Mouse (Mus musculus): Measurements from ENCODE around the gene Manbal. TPM values are rescaled to one million over a fixed set of nuclear protein-coding genes. Genes with fewer than 3 reads are reported as not detected.

Gene Manbal
- polyA plus RNA-seq, 2 experiments = 9.1 to 14.6 TPM

GRCm38 (mm10) chr2:157392331-157392730 is 24.9 kb downstream of the Manbal start:
- no peak for ATAC-seq (ENCODE audit: insufficient read depth)
- Histone ChIP-seq H3K4me2 (ENCODE audit: low read depth) (no peak overlapping the region), H3K27me3 (ENCODE audit: control insufficient read depth, insufficient read depth, low read length) (no peaks in the 10 kb centered on the region), H3K27ac (no peak overlapping the region), H3K4me1 (replicated peaks; ENCODE audit: control insufficient read depth in 2 of 2, insufficient read depth in 2 of 2, low read length in 1 of 2) (0 out of 4 replicates have a peak, but pooled peaks cover 0 to 5% of the 10 kb centered on the region in 2 experiments), H3K9ac (replicated peaks) (no peak overlapping the region), H3K9me3 (ENCODE audit: control insufficient read depth, low read length) (no peaks in the 10 kb centered on the region), H3K36me3 (replicated peaks; ENCODE audit: control insufficient read depth, insufficient read depth, low read depth) (no peaks in the 10 kb centered on the region), H3K4me3 (ENCODE audit: insufficient read depth in 1 of 2, low read depth in 2 of 2, low read length in 2 of 2) (no peak overlapping the region)
- TF ChIP-seq CTCF (IDR thresholded peaks at IDR 0.05; ENCODE audit: low read depth) = no peak
- TF ChIP-seq EP300 (IDR thresholded peaks at IDR 0.05; ENCODE audit: low read depth) = no peak
- 73% methylated on average over 2 of the region's 2 CpGs for WGBS (ENCODE audit: insufficient replicate concordance)
- no peak for DNase-seq (ENCODE audit: low read depth in 3 of 3, low spot score in 3 of 3)

GRCm38 (mm10) chr2:157393549-157393948 is 26.2 kb downstream of the Manbal start:
- WGBS (ENCODE audit: insufficient replicate concordance) = 81% methylated on average over 4 of the region's 4 CpGs
- Histone ChIP-seq H3K27ac (no peak overlapping the region), H3K9me3 (ENCODE audit: control insufficient read depth, low read length) (no peaks in the 10 kb centered on the region), H3K9ac (replicated peaks) (no peak overlapping the region), H3K36me3 (replicated peaks; ENCODE audit: control insufficient read depth, insufficient read depth, low read depth) (no peaks in the 10 kb centered on the region), H3K27me3 (ENCODE audit: control insufficient read depth, insufficient read depth, low read length) (no peaks in the 10 kb centered on the region), H3K4me2 (ENCODE audit: low read depth) (no peak overlapping the region), H3K4me3 (ENCODE audit: insufficient read depth in 1 of 2, low read depth in 2 of 2, low read length in 2 of 2) (no peak overlapping the region), H3K4me1 (replicated peaks; ENCODE audit: control insufficient read depth in 2 of 2, insufficient read depth in 2 of 2, low read length in 1 of 2) (0 out of 4 replicates have a peak, but pooled peaks cover 0 to 3% of the 10 kb centered on the region in 2 experiments)
- no peak for DNase-seq (ENCODE audit: low read depth in 3 of 3, low spot score in 3 of 3)
- no peak for TF ChIP-seq CTCF (IDR thresholded peaks at IDR 0.05; ENCODE audit: low read depth)
- TF ChIP-seq EP300 (IDR thresholded peaks at IDR 0.05; ENCODE audit: low read depth) = no peak
- no peak for ATAC-seq (ENCODE audit: insufficient read depth)

GRCm38 (mm10) chr2:157394868-157395267 is 27.5 kb downstream of the Manbal start:
- Histone ChIP-seq H3K4me2 (ENCODE audit: low read depth) (no peak overlapping the region), H3K36me3 (replicated peaks; ENCODE audit: control insufficient read depth, insufficient read depth, low read depth) (no peaks in the 10 kb centered on the region), H3K9ac (replicated peaks) (no peak overlapping the region), H3K4me3 (ENCODE audit: insufficient read depth in 1 of 2, low read depth in 2 of 2, low read length in 2 of 2) (no peak overlapping the region), H3K27me3 (ENCODE audit: control insufficient read depth, insufficient read depth, low read length) (no peaks in the 10 kb centered on the region), H3K9me3 (ENCODE audit: control insufficient read depth, low read length) (no peaks in the 10 kb centered on the region), H3K27ac (no peak overlapping the region), H3K4me1 (replicated peaks; ENCODE audit: control insufficient read depth in 2 of 2, insufficient read depth in 2 of 2, low read length in 1 of 2) (0 out of 4 replicates have a peak, but pooled peaks cover 0 to 3% of the 10 kb centered on the region in 2 experiments)
- TF ChIP-seq EP300 (IDR thresholded peaks at IDR 0.05; ENCODE audit: low read depth) (no peak), CTCF (IDR thresholded peaks at IDR 0.05; ENCODE audit: low read depth) (no peak)
- ATAC-seq (ENCODE audit: insufficient read depth) (no peak), DNase-seq (ENCODE audit: low read depth in 3 of 3, low spot score in 3 of 3) (no peak)
- 53% methylated on average over 6 of the region's 6 CpGs for WGBS (ENCODE audit: insufficient replicate concordance)

- H3K4me2 ChIP-seq (ENCODE audit: low read depth) = no peak overlapping the region
- TF ChIP-seq CTCF (IDR thresholded peaks at IDR 0.05; ENCODE audit: low read depth) = no peak
- TF ChIP-seq EP300 (IDR thresholded peaks at IDR 0.05; ENCODE audit: low read depth) = no peak
- 65% methylated on average over 5 of the region's 5 CpGs for WGBS (ENCODE audit: insufficient replicate concordance)
- ATAC-seq (ENCODE audit: insufficient read depth) = no peak
- 0 out of 4 replicates have a peak, but pooled peaks cover 0 to 3% of the 10 kb centered on the region in 2 experiments for H3K4me1 ChIP-seq (replicated peaks; ENCODE audit: control insufficient read depth in 2 of 2, insufficient read depth in 2 of 2, low read length in 1 of 2)
- no peak overlapping the region for H3K9ac ChIP-seq (replicated peaks)
- no peak for DNase-seq (ENCODE audit: low read depth in 3 of 3, low spot score in 3 of 3)
- H3K4me3 ChIP-seq (ENCODE audit: insufficient read depth in 1 of 2, low read depth in 2 of 2, low read length in 2 of 2) = no peak overlapping the region
- no peaks in the 10 kb centered on the region for H3K36me3 ChIP-seq (replicated peaks; ENCODE audit: control insufficient read depth, insufficient read depth, low read depth)
- H3K27me3 ChIP-seq (ENCODE audit: control insufficient read depth, insufficient read depth, low read length) = no peaks in the 10 kb centered on the region
- H3K9me3 ChIP-seq (ENCODE audit: control insufficient read depth, low read length) = no peaks in the 10 kb centered on the region
- H3K27ac ChIP-seq = no peak overlapping the region
These were observed 28.0 kb downstream of the Manbal start for GRCm38 (mm10) chr2:157395371-157395770.

- no peak for DNase-seq (ENCODE audit: low read depth in 3 of 3, low spot score in 3 of 3)
These were observed 28.6 kb downstream of the Manbal start for GRCm38 (mm10) chr2:157395960-157396359.

More at GRCm38 (mm10) chr2:157395960-157396359, 28.6 kb downstream of the Manbal start:
- Histone ChIP-seq H3K27ac (no peak overlapping the region), H3K9me3 (ENCODE audit: control insufficient read depth, low read length) (no peaks in the 10 kb centered on the region), H3K9ac (replicated peaks) (no peak overlapping the region), H3K4me2 (ENCODE audit: low read depth) (no peak overlapping the region), H3K4me1 (replicated peaks; ENCODE audit: control insufficient read depth in 2 of 2, insufficient read depth in 2 of 2, low read length in 1 of 2) (0 out of 4 replicates have a peak, but pooled peaks cover 0 to 3% of the 10 kb centered on the region in 2 experiments), H3K27me3 (ENCODE audit: control insufficient read depth, insufficient read depth, low read length) (no peaks in the 10 kb centered on the region), H3K4me3 (ENCODE audit: insufficient read depth in 1 of 2, low read depth in 2 of 2, low read length in 2 of 2) (no peak overlapping the region), H3K36me3 (replicated peaks; ENCODE audit: control insufficient read depth, insufficient read depth, low read depth) (no peaks in the 10 kb centered on the region)
- 45% methylated on average over 13 of the region's 13 CpGs for WGBS (ENCODE audit: insufficient replicate concordance)
- ATAC-seq (ENCODE audit: insufficient read depth) = no peak
- no peak for TF ChIP-seq EP300 (IDR thresholded peaks at IDR 0.05; ENCODE audit: low read depth)
- no peak for TF ChIP-seq CTCF (IDR thresholded peaks at IDR 0.05; ENCODE audit: low read depth)

Measured in liver, embryonic 14.5 days (tissue).